8 mouse cellular contexts compared by ENCODE assay signal in the genomic region with DNA sequence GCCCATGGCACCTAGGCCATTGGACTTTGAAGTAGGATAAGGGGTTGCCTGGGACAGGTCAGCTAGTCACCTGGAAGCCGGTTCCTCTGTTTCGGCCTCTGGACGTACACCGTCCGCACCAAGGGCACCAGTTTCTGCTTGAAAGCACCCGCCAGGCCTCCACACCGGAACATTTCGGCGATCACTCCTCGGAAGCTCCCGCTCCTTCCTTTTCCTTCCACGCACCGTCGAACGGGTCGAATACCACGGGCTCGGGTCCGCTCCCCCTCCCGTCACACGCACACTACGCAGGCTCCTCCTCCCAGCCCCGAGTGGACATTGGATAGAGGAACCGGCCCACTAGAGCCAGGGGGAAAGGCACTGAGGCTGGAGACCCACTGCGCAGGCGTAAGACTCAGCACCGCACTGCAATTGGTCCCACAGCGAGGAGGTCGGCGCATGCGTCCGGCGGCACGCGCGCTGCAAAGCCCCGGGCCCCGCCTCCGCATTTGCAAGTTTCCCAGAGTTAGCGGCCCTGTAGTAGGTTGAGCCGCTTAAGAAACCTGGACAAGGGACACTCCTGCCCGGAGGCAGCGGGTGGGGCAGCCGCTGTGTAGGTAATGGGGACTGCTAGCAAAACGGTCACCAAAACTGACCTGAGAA. TPM values are rescaled to one million over a fixed set of nuclear protein-coding genes. Genes with fewer than 3 reads are reported as not detected.
DNase-seq lines count a peak whose midpoint lies in the region; ATAC-seq and TF ChIP-seq lines count a peak whose summit lies in the region.

A gene (minus strand): TSS at position 398 of the 642 bp plus-strand sequence.

- in situ Hi-C loops in CH12.LX (cut with MboI; ENCODE audit: low pct_ligation_motif_present, low pct_unique_long_range_greater_than_20kb, low sequenced_read_pairs): no loop called here

- DNase-seq in CH12.LX (ENCODE audit: extremely low read depth): peak; percentile 90
- DNase-seq in c-Kit-positive CD71-positive TER-119-negative erythroid progenitor cells, embryonic 14.5 days (ENCODE audit: low read depth): peak; percentile 82
- DNase-seq in forebrain, embryonic 11.5 days (ENCODE audit: low spot score): peak; percentile 94
- DNase-seq in kidney, postnatal 36 days: peak; percentile 95
- DNase-seq in telencephalon, adult 2 months (ENCODE audit: low read depth, low spot score): peak; percentile 87

- H3K4me2 ChIP-seq in CH12.LX (ENCODE audit: insufficient read depth, low read depth, poor library complexity, severe bottlenecking): peak within 1 kb of the TSS; percentile 71
- H3K4me2 ChIP-seq in forebrain, embryonic 11.5 days (ENCODE audit: low read depth, low read length, severe bottlenecking): peak within 1 kb of the TSS; percentile 65
- H3K4me2 ChIP-seq in heart, embryonic 16.5 days (ENCODE audit: low read depth, low read length): peak within 1 kb of the TSS; percentile 68
- H3K4me2 ChIP-seq in liver, embryonic 15.5 days: peak within 1 kb of the TSS; percentile 73
- H3K4me2 ChIP-seq in neural tube, embryonic 12.5 days (replicated peaks): peak within 1 kb of the TSS; percentile 61

- no peaks in the 10 kb centered on the region for H3K9me3 ChIP-seq in CH12.LX (replicated peaks; ENCODE audit: low read length)
- H3K9me3 ChIP-seq in forebrain, embryonic 11.5 days (ENCODE audit: control insufficient read depth, low read length): no peaks in the 10 kb centered on the region
- no peaks in the 10 kb centered on the region for H3K9me3 ChIP-seq in heart, embryonic 16.5 days (replicated peaks; ENCODE audit: control insufficient read depth, low read length)
- no peaks in the 10 kb centered on the region for H3K9me3 ChIP-seq in liver, embryonic 15.5 days (replicated peaks)
- H3K9me3 ChIP-seq in neural tube, embryonic 12.5 days: no peaks in the 10 kb centered on the region

- WGBS in forebrain, embryonic 11.5 days: 14% methylated on average over 44 of the region's 45 CpGs
- 19% methylated on average over 43 of the region's 45 CpGs for WGBS in heart, embryonic 16.5 days
- 15% methylated on average over 45 of the region's 45 CpGs for WGBS in liver, embryonic 15.5 days (ENCODE audit: insufficient replicate concordance)
- WGBS in neural tube, embryonic 12.5 days: 28% methylated on average over 41 of the region's 45 CpGs

- peaks cover 12% of the 10 kb centered on the region for H3K79me2 ChIP-seq in CH12.LX (replicated peaks; ENCODE audit: control insufficient read depth, extremely low read depth, insufficient read depth, poor library complexity, severe bottlenecking)

- TF ChIP-seq EP300 in CH12.LX (IDR thresholded peaks at IDR 0.05; ENCODE audit: low read length): no peak

- peaks cover 0 to 7% of the 10 kb centered on the region in 2 experiments; a peak in 1 of 4 replicates for H3K4me1 ChIP-seq in CH12.LX (ENCODE audit: control insufficient read depth in 1 of 2, insufficient read depth in 2 of 2)
- no peaks in the 10 kb centered on the region for H3K4me1 ChIP-seq in forebrain, embryonic 11.5 days (replicated peaks; ENCODE audit: control insufficient read depth, insufficient read depth, low read length)
- H3K4me1 ChIP-seq in heart, embryonic 16.5 days (ENCODE audit: control insufficient read depth, insufficient read depth, low read length): 0 out of 2 replicates have a peak, but pooled peaks cover 2% of the 10 kb centered on the region
- peaks cover 10% of the 10 kb centered on the region for H3K4me1 ChIP-seq in liver, embryonic 15.5 days (replicated peaks)
- no peaks in the 10 kb centered on the region; the same call in 1 of the 2 replicates for H3K4me1 ChIP-seq in neural tube, embryonic 12.5 days

- no peak for TF ChIP-seq CTCF in CH12.LX (conservative IDR thresholded peaks at IDR 0.05 in 1 of 2, IDR thresholded peaks at IDR 0.05 in 1 of 2; ENCODE audit: low read depth in 2 of 2, low read length in 2 of 2)

- ATAC-seq in forebrain, embryonic 11.5 days (replicated peaks; ENCODE audit: low FRiP score): peak; percentile 98
- ATAC-seq in heart, embryonic 16.5 days (replicated peaks; ENCODE audit: extremely low read depth, insufficient read depth, low FRiP score): peak; percentile 98
- peak; percentile 99 for ATAC-seq in liver, embryonic 15.5 days (ENCODE audit: insufficient read depth)
- peak; percentile 97 for ATAC-seq in neural tube, embryonic 12.5 days (ENCODE audit: low FRiP score, low read depth)

- no peak within 1 kb of the TSS for H3K27ac ChIP-seq in CH12.LX (ENCODE audit: insufficient read depth, low read depth)
- no peak within 1 kb of the TSS for H3K27ac ChIP-seq in forebrain, embryonic 11.5 days (ENCODE audit: low read depth, low read length)
- H3K27ac ChIP-seq in heart, embryonic 16.5 days (ENCODE audit: low read length): peak within 1 kb of the TSS; percentile 68
- H3K27ac ChIP-seq in liver, embryonic 15.5 days (replicated peaks): peak within 1 kb of the TSS; percentile 66
- no peak within 1 kb of the TSS for H3K27ac ChIP-seq in neural tube, embryonic 12.5 days

- peak; percentile 73 for TF ChIP-seq POLR2A in CH12.LX (IDR thresholded peaks at IDR 0.05; ENCODE audit: low read depth, low read length)

- H3K9ac ChIP-seq in CH12.LX (ENCODE audit: insufficient read depth, low read depth): peak within 1 kb of the TSS; percentile 61
- H3K9ac ChIP-seq in forebrain, embryonic 11.5 days (ENCODE audit: low read length): peak within 1 kb of the TSS; percentile 53
- peak within 1 kb of the TSS; percentile 82 for H3K9ac ChIP-seq in heart, embryonic 16.5 days (ENCODE audit: low read length)
- H3K9ac ChIP-seq in liver, embryonic 15.5 days: peak within 1 kb of the TSS; percentile 62
- peak within 1 kb of the TSS; percentile 55 for H3K9ac ChIP-seq in neural tube, embryonic 12.5 days

- TF ChIP-seq RAD21 in CH12.LX (IDR thresholded peaks at IDR 0.05; ENCODE audit: low read depth, low read length): no peak

- peak within 1 kb of the TSS; percentile 67 to 78 (median 71) for H3K4me3 ChIP-seq in CH12.LX (replicated peaks in 1 of 3; ENCODE audit: low read depth in 2 of 3, low read length in 2 of 3, poor library complexity in 1 of 3)
- peak within 1 kb of the TSS; percentile 52 for H3K4me3 ChIP-seq in forebrain, embryonic 11.5 days (ENCODE audit: low read depth, low read length)
- peak within 1 kb of the TSS; percentile 69 for H3K4me3 ChIP-seq in heart, embryonic 16.5 days (ENCODE audit: low read length)
- H3K4me3 ChIP-seq in liver, embryonic 15.5 days (replicated peaks): peak within 1 kb of the TSS; percentile 70
- H3K4me3 ChIP-seq in neural tube, embryonic 12.5 days: peak within 1 kb of the TSS; percentile 48

- dilution Hi-C loops in CH12.LX (cut with MboI; ENCODE audit: extremely low pct_ligation_motif_present, extremely low pct_unique_long_range_greater_than_20kb, low sequenced_read_pairs): no loop called here

- H3K36me3 ChIP-seq in CH12.LX (replicated peaks in 1 of 2; ENCODE audit: control insufficient read depth in 1 of 2, insufficient read depth in 1 of 2, low read length in 1 of 2): peaks cover 0 to 3% of the 10 kb centered on the region in 2 experiments
- H3K36me3 ChIP-seq in forebrain, embryonic 11.5 days (ENCODE audit: control insufficient read depth, insufficient read depth, low read length): no peaks in the 10 kb centered on the region
- no peaks in the 10 kb centered on the region; the same call in 1 of the 2 replicates for H3K36me3 ChIP-seq in heart, embryonic 16.5 days (ENCODE audit: control insufficient read depth, insufficient read depth)
- no peaks in the 10 kb centered on the region for H3K36me3 ChIP-seq in liver, embryonic 15.5 days (replicated peaks)
- no peaks in the 10 kb centered on the region for H3K36me3 ChIP-seq in neural tube, embryonic 12.5 days

- no peaks in the 10 kb centered on the region for H3K27me3 ChIP-seq in CH12.LX (replicated peaks)
- H3K27me3 ChIP-seq in forebrain, embryonic 11.5 days (ENCODE audit: control insufficient read depth, insufficient read depth, low read length): no peaks in the 10 kb centered on the region
- no peaks in the 10 kb centered on the region for H3K27me3 ChIP-seq in heart, embryonic 16.5 days (ENCODE audit: control insufficient read depth, insufficient read depth, low read length)
- peaks cover 1% of the 10 kb centered on the region; the same call in 1 of the 2 replicates for H3K27me3 ChIP-seq in liver, embryonic 15.5 days
- H3K27me3 ChIP-seq in neural tube, embryonic 12.5 days (replicated peaks): no peaks in the 10 kb centered on the region

TF ChIP-seq in CH12.LX, 34 proteins besides CTCF, POLR2A, EP300 and RAD21:
- peak; percentile 99 for TF ChIP-seq NRF1 (IDR thresholded peaks at IDR 0.05; ENCODE audit: low read depth, low read length)
- TF ChIP-seq MAX (IDR thresholded peaks at IDR 0.05; ENCODE audit: low read length): no peak
- no peak for TF ChIP-seq PAX5 (IDR thresholded peaks at IDR 0.05; ENCODE audit: low read length)
- peak; percentile 64 for TF ChIP-seq HCFC1 (IDR thresholded peaks at IDR 0.05; ENCODE audit: low read depth, low read length)
- TF ChIP-seq MYC (IDR thresholded peaks at IDR 0.05; ENCODE audit: low read depth, low read length): 0 out of 2 replicates have a peak, but pooled peaks have one; percentile 14
- peak; percentile 53; the same call in 1 of the 2 replicates for TF ChIP-seq ELF1 (IDR thresholded peaks at IDR 0.05; ENCODE audit: low read depth, low read length)
- peak; percentile 60 for TF ChIP-seq NELFE (IDR thresholded peaks at IDR 0.05; ENCODE audit: low read depth, low read length)
- peak; percentile 64 for TF ChIP-seq MXI1 (IDR thresholded peaks at IDR 0.05; ENCODE audit: low read depth, low read length)
- TF ChIP-seq MAZ (IDR thresholded peaks at IDR 0.05; ENCODE audit: low read depth, low read length): 0 out of 2 replicates have a peak, but pooled peaks have one; percentile 14
- no peak for TF ChIP-seq CHD1 (IDR thresholded peaks at IDR 0.05; ENCODE audit: low read depth, low read length)
- peak; percentile 48 for TF ChIP-seq TCF12 (IDR thresholded peaks at IDR 0.05; ENCODE audit: low read depth, low read length)
- TF ChIP-seq CHD2 (IDR thresholded peaks at IDR 0.05; ENCODE audit: low read length): no peak

RNA-seq across cellular contexts. Expression of the gene that starts here (rescaled TPM):
- total RNA-seq in CH12.LX (2012; rRNA removed): 32.7 and 46.3 TPM in 2 replicates
- total RNA-seq in CH12.LX (2014; rRNA removed): 30.3 and 32.0 TPM in 2 replicates
- polyA plus RNA-seq in CH12.LX (2012; ENCODE audit: insufficient read length, low read depth): 57.3 and 61.4 TPM in 2 replicates
- 80.7 and 83.6 TPM in 2 replicates for polyA plus RNA-seq in forebrain, embryonic 11.5 days (2014; fragmentation: Nextera tagmentation; extraction: Ambion mirVana)
- 123 and 139 TPM in 2 replicates for polyA plus RNA-seq in heart, embryonic 16.5 days (2015; fragmentation: Nextera tagmentation; extraction: Ambion mirVana)
- polyA plus RNA-seq in liver, embryonic 15.5 days (2015; fragmentation: Nextera tagmentation; extraction: Ambion mirVana): 55.5 and 59.5 TPM in 2 replicates
- polyA plus RNA-seq in neural tube, embryonic 12.5 days (2016; fragmentation: Nextera tagmentation; extraction: Ambion mirVana): 56.0 and 58.8 TPM in 2 replicates

Comparison
In these comparisons a context has a peak if more than half of its experiments do, and no peak if none do; other contexts are left out.
1. H3K27ac ChIP-seq: peak in heart, embryonic 16.5 days (single experiment) and liver, embryonic 15.5 days (single experiment); none in CH12.LX (single experiment), forebrain, embryonic 11.5 days (single experiment) and neural tube, embryonic 12.5 days (single experiment).
2. Peak in every context shown above with its lines, with median percentiles within 50 percentile points of each other: DNase-seq, H3K4me2 ChIP-seq, H3K4me3 ChIP-seq, H3K9ac ChIP-seq and ATAC-seq.